Mouse (Mus musculus): ENCODE results near the gene Ada. TPM values are rescaled to one million over a fixed set of nuclear protein-coding genes. Genes with fewer than 3 reads are reported as not detected.

Ada gene
- polyA plus RNA-seq, 1 experiment from 2014 or later, result 9.5 TPM

GRCm38 (mm10) chr2:163758146-163758545, 8.1 kb upstream of the Ada start:
- no peak overlapping the region for H3K27ac ChIP-seq (ENCODE audit: low read depth)
- no peak for DNase-seq
- no peaks in the 10 kb centered on the region for H3K9me3 ChIP-seq (ENCODE audit: low read depth, low read length)
- no peaks in the 10 kb centered on the region for H3K36me3 ChIP-seq (ENCODE audit: insufficient read depth)
- H3K27me3 ChIP-seq (ENCODE audit: insufficient read depth, low read length), result no peaks in the 10 kb centered on the region
- H3K4me2 ChIP-seq, result no peak overlapping the region
- no peak for ATAC-seq (ENCODE audit: insufficient read depth)
- no peak for TF ChIP-seq CTCF (IDR thresholded peaks at IDR 0.05; ENCODE audit: low read depth)
- no peak overlapping the region for H3K4me3 ChIP-seq (ENCODE audit: low read depth, low read length)
- no peak overlapping the region for H3K9ac ChIP-seq
- 68% methylated on average over 2 of the region's 2 CpGs for WGBS
- peaks cover 18% of the 10 kb centered on the region for H3K4me1 ChIP-seq (ENCODE audit: insufficient read depth)

- peak overlapping the region; percentile 68 for H3K27ac ChIP-seq (ENCODE audit: low read depth)
- no peaks in the 10 kb centered on the region for H3K9me3 ChIP-seq (ENCODE audit: low read depth, low read length)
- H3K4me3 ChIP-seq (ENCODE audit: low read depth, low read length), result no peak overlapping the region
- DNase-seq (peak; percentile 93), ATAC-seq (ENCODE audit: insufficient read depth) (peak; percentile 76)
- H3K36me3 ChIP-seq (ENCODE audit: insufficient read depth), result no peaks in the 10 kb centered on the region
- H3K4me1 ChIP-seq (ENCODE audit: insufficient read depth), result peaks cover 18% of the 10 kb centered on the region
- H3K27me3 ChIP-seq (ENCODE audit: insufficient read depth, low read length), result no peaks in the 10 kb centered on the region
- no peak overlapping the region for H3K9ac ChIP-seq
- TF ChIP-seq CTCF (IDR thresholded peaks at IDR 0.05; ENCODE audit: low read depth), result no peak
- WGBS, result 19% methylated on average over 2 of the region's 2 CpGs
- H3K4me2 ChIP-seq, result no peak overlapping the region
Observed at GRCm38 (mm10) chr2:163756723-163757122, 6.7 kb upstream of the Ada start.

- H3K9me3 ChIP-seq (ENCODE audit: low read depth, low read length), result no peaks in the 10 kb centered on the region
- peaks cover 4% of the 10 kb centered on the region; the same call in 1 of the 2 replicates for H3K27me3 ChIP-seq (ENCODE audit: insufficient read depth, low read length)
- WGBS, result 57% methylated on average over 5 of the region's 5 CpGs
- H3K9ac ChIP-seq, result no peak overlapping the region
- TF ChIP-seq CTCF (IDR thresholded peaks at IDR 0.05; ENCODE audit: low read depth), result no peak
- H3K4me2 ChIP-seq, result no peak overlapping the region
- no peak overlapping the region for H3K27ac ChIP-seq (ENCODE audit: low read depth)
- no peak for DNase-seq
- H3K36me3 ChIP-seq (ENCODE audit: insufficient read depth), result no peaks in the 10 kb centered on the region
- H3K4me1 ChIP-seq (ENCODE audit: insufficient read depth), result peaks cover 22% of the 10 kb centered on the region
- H3K4me3 ChIP-seq (ENCODE audit: low read depth, low read length), result no peak overlapping the region
- no peak for ATAC-seq (ENCODE audit: insufficient read depth)
Observed at GRCm38 (mm10) chr2:163754228-163754627, 4.2 kb upstream of the Ada start.

GRCm38 (mm10) chr2:163744801-163745570, 5.1 kb downstream of the Ada start:
- no peak overlapping the region for H3K4me2 ChIP-seq
- DNase-seq (no peak), ATAC-seq (ENCODE audit: insufficient read depth) (no peak)
- peaks cover 14% of the 10 kb centered on the region; the same call in 1 of the 2 replicates for H3K27me3 ChIP-seq (ENCODE audit: insufficient read depth, low read length)
- no peaks in the 10 kb centered on the region for H3K36me3 ChIP-seq (ENCODE audit: insufficient read depth)
- H3K4me1 ChIP-seq (ENCODE audit: insufficient read depth), result peaks cover 7% of the 10 kb centered on the region; the same call in 1 of the 2 replicates
- 71% methylated on average over 10 of the region's 10 CpGs for WGBS
- H3K27ac ChIP-seq (ENCODE audit: low read depth), result no peak overlapping the region
- no peaks in the 10 kb centered on the region for H3K9me3 ChIP-seq (ENCODE audit: low read depth, low read length)
- no peak overlapping the region for H3K4me3 ChIP-seq (ENCODE audit: low read depth, low read length)
- TF ChIP-seq CTCF (IDR thresholded peaks at IDR 0.05; ENCODE audit: low read depth), result no peak
- no peak overlapping the region for H3K9ac ChIP-seq

- no peaks in the 10 kb centered on the region for H3K36me3 ChIP-seq (ENCODE audit: insufficient read depth)
- H3K9ac ChIP-seq, result no peak overlapping the region
- H3K4me1 ChIP-seq (ENCODE audit: insufficient read depth), result no peaks in the 10 kb centered on the region
- DNase-seq, result peak; percentile 25
- no peak overlapping the region for H3K27ac ChIP-seq (ENCODE audit: low read depth)
- no peak for TF ChIP-seq CTCF (IDR thresholded peaks at IDR 0.05; ENCODE audit: low read depth)
- ATAC-seq (ENCODE audit: insufficient read depth), result no peak; the same call in 1 of the 2 replicates
- WGBS, result 29% methylated on average over 6 of the region's 6 CpGs
- H3K4me2 ChIP-seq, result no peak overlapping the region
- H3K9me3 ChIP-seq (ENCODE audit: low read depth, low read length), result no peaks in the 10 kb centered on the region
- no peak overlapping the region for H3K4me3 ChIP-seq (ENCODE audit: low read depth, low read length)
- H3K27me3 ChIP-seq (ENCODE audit: insufficient read depth, low read length), result 0 out of 2 replicates have a peak, but pooled peaks cover 2% of the 10 kb centered on the region
Observed at GRCm38 (mm10) chr2:163743357-163743756, 6.7 kb downstream of the Ada start.

GRCm38 (mm10) chr2:163742656-163743055, 7.4 kb downstream of the Ada start:
- Histone ChIP-seq H3K27ac (ENCODE audit: low read depth) (no peak overlapping the region), H3K4me2 (no peak overlapping the region), H3K27me3 (ENCODE audit: insufficient read depth, low read length) (no peaks in the 10 kb centered on the region), H3K36me3 (ENCODE audit: insufficient read depth) (no peaks in the 10 kb centered on the region), H3K4me3 (ENCODE audit: low read depth, low read length) (no peak overlapping the region), H3K9ac (no peak overlapping the region), H3K9me3 (ENCODE audit: low read depth, low read length) (no peaks in the 10 kb centered on the region), H3K4me1 (ENCODE audit: insufficient read depth) (no peaks in the 10 kb centered on the region)
- no peak for TF ChIP-seq CTCF (IDR thresholded peaks at IDR 0.05; ENCODE audit: low read depth)
- DNase-seq (no peak), ATAC-seq (ENCODE audit: insufficient read depth) (no peak)
- 38% methylated on average over 5 of the region's 5 CpGs for WGBS

- ATAC-seq (ENCODE audit: insufficient read depth), result peak; percentile 67; the same call in 1 of the 2 replicates
- WGBS, result 57% methylated on average over 6 of the region's 6 CpGs
- no peak overlapping the region for H3K27ac ChIP-seq (ENCODE audit: low read depth)
- peak; percentile 74 for DNase-seq
- H3K4me1 ChIP-seq (ENCODE audit: insufficient read depth), result no peaks in the 10 kb centered on the region
- no peak overlapping the region for H3K4me3 ChIP-seq (ENCODE audit: low read depth, low read length)
- peaks cover 6% of the 10 kb centered on the region; the same call in 1 of the 2 replicates for H3K36me3 ChIP-seq (ENCODE audit: insufficient read depth)
- H3K9ac ChIP-seq, result no peak overlapping the region
- no peak overlapping the region for H3K4me2 ChIP-seq
- H3K27me3 ChIP-seq (ENCODE audit: insufficient read depth, low read length), result no peaks in the 10 kb centered on the region
- no peaks in the 10 kb centered on the region for H3K9me3 ChIP-seq (ENCODE audit: low read depth, low read length)
- no peak for TF ChIP-seq CTCF (IDR thresholded peaks at IDR 0.05; ENCODE audit: low read depth)
Observed at GRCm38 (mm10) chr2:163735980-163736379, 14.1 kb downstream of the Ada start.

Measured in lung, embryonic 14.5 days (tissue).